In genomic region chr1:153737101-153738085, GRCm38 (mm10) we compare ENCODE assay signal across 14 mouse cellular contexts. TPM values are rescaled to one million over a fixed set of nuclear protein-coding genes. Genes with fewer than 3 reads are reported as not detected.
A peak's percentile ranks its signal among the peaks of the same experiment; 100 is the strongest.
DNase-seq lines count a peak whose midpoint lies in the region; ATAC-seq lines count a peak whose summit lies in the region.
"Had no signal": no experiment of that assay in that cellular context is flagged by ENCODE, and none has a peak within 500 bp of the region (broad histone marks: within the 10 kb centered on the region; RNA-seq: fewer than 3 reads in every experiment).

No protein-coding gene starts in this region.

- H3K4me2 ChIP-seq in forebrain, embryonic 13.5 days = no peak overlapping the region

- H3K27me3 ChIP-seq in forebrain, embryonic 13.5 days = peaks cover 14% of the 10 kb centered on the region
- peaks cover 79% of the 10 kb centered on the region for H3K27me3 ChIP-seq in midbrain, embryonic 10.5 days (ENCODE audit: low read depth, poor library complexity, severe bottlenecking)

- DNase-seq in testis, postnatal 14 days (ENCODE audit: low spot score) = peak; percentile 84
- no peak for DNase-seq in testis, postnatal 10 days (ENCODE audit: low spot score)
- DNase-seq in midbrain, embryonic 10.5 days (ENCODE audit: low spot score) = peak; percentile 68
- DNase-seq in spleen, adult 18-20 months = no peak
- no peak for DNase-seq in adrenal gland, adult 2 months
- DNase-seq in MN1 (ENCODE audit: low spot score) = no peak
- DNase-seq in thymus, postnatal 25 days = no peak
- DNase-seq: gastrocnemius, adult 2 months; heart, postnatal 10 days; liver, postnatal 0 days had no signal

- peak overlapping the region; percentile 51 for H3K27ac ChIP-seq in forebrain, embryonic 13.5 days
- peak overlapping the region; percentile 67 for H3K27ac ChIP-seq in midbrain, embryonic 10.5 days (replicated peaks)
- H3K27ac ChIP-seq: gastrocnemius, adult 2 months; stomach, postnatal 0 days had no signal

- peak; percentile 5; the same call in 1 of the 2 replicates for ATAC-seq in forebrain, embryonic 13.5 days
- ATAC-seq: liver, postnatal 0 days had no signal

- H3K4me3 ChIP-seq in forebrain, embryonic 13.5 days = no peak overlapping the region
- peak overlapping the region; percentile 15; the same call in 1 of the 2 replicates for H3K4me3 ChIP-seq in midbrain, embryonic 10.5 days
- H3K4me3 ChIP-seq: gastrocnemius, adult 2 months; megakaryocyte, embryonic 14.5 days had no signal

- H3K36me3 ChIP-seq in forebrain, embryonic 13.5 days (ENCODE audit: poor library complexity, severe bottlenecking) = no peaks in the 10 kb centered on the region
- peaks cover 5% of the 10 kb centered on the region; the same call in 1 of the 2 replicates for H3K36me3 ChIP-seq in midbrain, embryonic 10.5 days

- H3K9me3 ChIP-seq in forebrain, embryonic 13.5 days (replicated peaks) = no peaks in the 10 kb centered on the region
- H3K9me3 ChIP-seq in midbrain, embryonic 10.5 days (replicated peaks) = no peaks in the 10 kb centered on the region
- H3K9me3 ChIP-seq: megakaryocyte, embryonic 14.5 days had no signal

- H3K9ac ChIP-seq in forebrain, embryonic 13.5 days = no peak overlapping the region
- H3K9ac ChIP-seq: liver, postnatal 0 days had no signal

- peaks cover 61% of the 10 kb centered on the region for H3K4me1 ChIP-seq in forebrain, embryonic 13.5 days
- peaks cover 81% of the 10 kb centered on the region for H3K4me1 ChIP-seq in midbrain, embryonic 10.5 days

- WGBS in forebrain, embryonic 13.5 days = 27% methylated on average over 9 of the region's 9 CpGs
- 41% methylated on average over 9 of the region's 9 CpGs for WGBS in midbrain, embryonic 10.5 days

RNA-seq across cellular contexts. Expression of gene Rgs16, which starts 2.8 kb away (rescaled TPM):
- 38.5 and 43.7 TPM in 2 replicates for polyA plus RNA-seq in forebrain, embryonic 13.5 days (2015; fragmentation: Nextera tagmentation; extraction: Ambion mirVana)
- 31.8 and 39.0 TPM in 2 replicates for polyA plus RNA-seq in midbrain, embryonic 10.5 days (2016; fragmentation: Nextera tagmentation; extraction: Ambion mirVana)
- total RNA-seq in adrenal gland, adult 2 months (2021) = 1 to 10 TPM; 2.1 to 4.5 TPM
- polyA plus RNA-seq in adrenal gland, adult 2 months (2012; rRNA removed) = 0.61 and 0.95 TPM in 2 replicates
- total RNA-seq: common myeloid progenitor, adult 5-6 weeks had no signal

RNA-seq across cellular contexts. Expression of gene Rnasel, which starts 11.8 kb away (rescaled TPM):
- polyA plus RNA-seq in forebrain, embryonic 13.5 days (2015; fragmentation: Nextera tagmentation; extraction: Ambion mirVana) = 38.1 and 41.9 TPM in 2 replicates
- polyA plus RNA-seq in midbrain, embryonic 10.5 days (2016; fragmentation: Nextera tagmentation; extraction: Ambion mirVana) = 10.1 and 20.3 TPM in 2 replicates
- 10 to 100 TPM in 1 of 2 experiments, 1 to 10 TPM in 1; 9.7 to 13.2 TPM for total RNA-seq in adrenal gland, adult 2 months (2021)
- 1.2 and 1.5 TPM in 2 replicates for polyA plus RNA-seq in adrenal gland, adult 2 months (2012; rRNA removed)

Comparison
In these comparisons a context has a peak if more than half of its experiments do, and no peak if none do; other contexts are left out.
1. DNase-seq: peak in testis, postnatal 14 days (single experiment) and midbrain, embryonic 10.5 days (single experiment); none in testis, postnatal 10 days (single experiment), spleen, adult 18-20 months (0 of 2), adrenal gland, adult 2 months (single experiment), MN1 (single experiment) and thymus, postnatal 25 days (single experiment).
2. RNA of gene Rgs16, which starts 2.8 kb away (polyA plus RNA-seq): 38.5 to 43.7 TPM in forebrain, embryonic 13.5 days and 31.8 to 39.0 TPM in midbrain, embryonic 10.5 days; 0.61 to 0.95 TPM in adrenal gland, adult 2 months; every median in the first group is over 10 times any median in the second.